In genomic region chr2:92476580-92476979, GRCm38 (mm10) we compare ENCODE assay signal across 6 mouse cellular contexts. TPM values are rescaled to one million over a fixed set of nuclear protein-coding genes. Genes with fewer than 3 reads are reported as not detected.
DNase-seq lines count a peak whose midpoint lies in the region; TF ChIP-seq lines count a peak whose summit lies in the region.
"Not testable (repeated sequence)": the region's sequence is repeated elsewhere in the genome, so short reads cannot be mapped to it uniquely, and the experiment has no call there.

No protein-coding gene starts in this region.

- H3K4me1 ChIP-seq in ES-Bruce4 (ENCODE audit: control insufficient read depth, insufficient read depth, low read length); ES-E14 (ENCODE audit: control insufficient read depth in 2 of 2, insufficient read depth in 2 of 2, low read length in 2 of 2, poor library complexity in 1 of 2); small intestine, adult 2 months (ENCODE audit: control insufficient read depth, insufficient read depth, insufficient read length, low read length): not testable (repeated sequence)

- not testable (repeated sequence) for TF ChIP-seq EP300 in ES-Bruce4 (IDR thresholded peaks at IDR 0.05; ENCODE audit: insufficient read depth, low read depth, low read length)

- not testable (repeated sequence) for H3K9ac ChIP-seq in ES-Bruce4 (ENCODE audit: low read depth, poor library complexity, severe bottlenecking); ES-E14 (ENCODE audit: insufficient read depth, low read depth, low read length, poor library complexity, severe bottlenecking)

- peak; percentile 52 for DNase-seq in ES-CJ7 (ENCODE audit: low read depth, low spot score)
- DNase-seq in ES-E14 (ENCODE audit: low read depth, low spot score): not testable (repeated sequence)
- peak; percentile 94 for DNase-seq in R1 (ENCODE audit: low read depth, low spot score)
- DNase-seq in ZHBTc4 (ENCODE audit: low read depth, low spot score): peak; percentile 75

- not testable (repeated sequence) for H3K9me3 ChIP-seq in ES-Bruce4 (replicated peaks; ENCODE audit: control insufficient read depth, insufficient read depth, low read length, poor library complexity, severe bottlenecking); ES-E14 (ENCODE audit: control insufficient read depth, insufficient read depth, low read depth, low read length)

- 44% methylated on average over 7 of the region's 7 CpGs for WGBS in small intestine, adult 2 months

- peak overlapping the region; percentile 48; the same call in 1 of the 2 replicates for H3K27ac ChIP-seq in ES-Bruce4 (ENCODE audit: insufficient read depth, low read length)
- H3K27ac ChIP-seq in ES-E14 (ENCODE audit: insufficient read depth, low read depth, low read length, poor library complexity, severe bottlenecking): peak overlapping the region; percentile 45; the same call in 1 of the 2 replicates
- H3K27ac ChIP-seq in small intestine, adult 2 months (ENCODE audit: insufficient read depth, low read depth, low read length): peak overlapping the region; percentile 60

- not testable (repeated sequence) for TF ChIP-seq POLR2A in ES-Bruce4 (IDR thresholded peaks at IDR 0.05; ENCODE audit: insufficient read depth, low read length); small intestine, adult 2 months (IDR thresholded peaks at IDR 0.05; ENCODE audit: low read depth, low read length)

- not testable (repeated sequence) for H3K27me3 ChIP-seq in ES-Bruce4 (ENCODE audit: control insufficient read depth, insufficient read depth, low read length, poor library complexity, severe bottlenecking); small intestine, adult 2 months (ENCODE audit: control insufficient read depth, insufficient read depth, low read length)

- in situ Hi-C loops in ES-E14 (cut with MboI; ENCODE audit: low sequenced_read_pairs in 2 of 2, unreplicated experiment in 2 of 2): loop anchor here in 1 of 2 experiments (25.0 kb wide), 1 partner anchor 336 kb away; no protein-coding TSS in a partner anchor

- H3K36me3 ChIP-seq in ES-Bruce4 (ENCODE audit: control insufficient read depth, insufficient read depth, low read length, poor library complexity, severe bottlenecking); ES-E14 (ENCODE audit: control insufficient read depth, insufficient read depth, low read length, poor library complexity, severe bottlenecking); small intestine, adult 2 months (ENCODE audit: control insufficient read depth, insufficient read depth, low read length): not testable (repeated sequence)

- not testable (repeated sequence) for TF ChIP-seq CTCF in ES-Bruce4 (IDR thresholded peaks at IDR 0.05; ENCODE audit: low read depth, low read length); small intestine, adult 2 months (IDR thresholded peaks at IDR 0.05; ENCODE audit: extremely low read depth, insufficient read length, insufficient replicate concordance, low read depth, low read length)

- H3K4me3 ChIP-seq in ES-Bruce4 (ENCODE audit: low read depth, low read length); ES-E14 (ENCODE audit: insufficient read depth in 1 of 2, low read depth in 1 of 2, low read length in 2 of 2, poor library complexity in 1 of 2, severe bottlenecking in 1 of 2); small intestine, adult 2 months (ENCODE audit: low read depth, low read length): not testable (repeated sequence)

RNA-seq across cellular contexts. Expression of gene Slc35c1, which starts 16.2 kb away (rescaled TPM):
- polyA plus RNA-seq in ES-Bruce4 (2011; ENCODE audit: insufficient read depth, insufficient read length, low read depth, missing spikeins): 7.6 and 8.2 TPM in 2 replicates
- total RNA-seq in ES-E14 (2012; rRNA removed): 4.8 and 5.2 TPM in 2 replicates
- polyA plus RNA-seq in small intestine, adult 2 months (2012; rRNA removed): 124 and 160 TPM in 2 replicates

RNA-seq across cellular contexts. Expression of gene Cry2, which starts 42.7 kb away (rescaled TPM):
- polyA plus RNA-seq in ES-Bruce4 (2011; ENCODE audit: insufficient read depth, insufficient read length, low read depth, missing spikeins): 9.9 and 11.8 TPM in 2 replicates
- total RNA-seq in ES-E14 (2012; rRNA removed): 11.7 and 19.3 TPM in 2 replicates
- polyA plus RNA-seq in small intestine, adult 2 months (2012; rRNA removed): 4.7 and 13.1 TPM in 2 replicates

Comparison
In these comparisons a context has a peak if more than half of its experiments do, and no peak if none do; other contexts are left out.
1. RNA of gene Slc35c1, which starts 16.2 kb away (polyA plus RNA-seq): 124 to 160 TPM in small intestine, adult 2 months; 7.6 to 8.2 TPM in ES-Bruce4; every median in the first group is over 10 times any median in the second.
2. Peak in every context shown above with its lines, with median percentiles within 50 percentile points of each other: H3K27ac ChIP-seq.